Mouse (Mus musculus) cerebral cortex, adult 2 months (tissue): ENCODE results near the gene Gm48552.

Experiments used
- WGBS: fragments of 180-500 bp; shearing (Covaris S2); methylation state at CpG from one replicate; pipeline ENCODE4 v1.1.7; 2018; 5-methylcytosine and 5-hydroxymethylcytosine counted together

Gm48552 gene

GRCm38 (mm10) chr10:81419111-81419928 lies 30.5 kb downstream of the Gm48552 start:
- WGBS, result 92% methylated on average over 10 of the region's 10 CpGs

- WGBS, result 91% methylated on average over 40 of the region's 40 CpGs
These were observed 31.5 kb downstream of the Gm48552 start for GRCm38 (mm10) chr10:81420191-81420767.

GRCm38 (mm10) chr10:81421041-81421796 lies 32.4 kb downstream of the Gm48552 start:
- 74% methylated on average over 4 of the region's 4 CpGs for WGBS

- WGBS, result 78% methylated on average over 5 of the region's 5 CpGs
These were observed 32.9 kb downstream of the Gm48552 start for GRCm38 (mm10) chr10:81421797-81422100.

GRCm38 (mm10) chr10:81422191-81422590 lies 33.4 kb downstream of the Gm48552 start:
- 68% methylated on average over 6 of the region's 6 CpGs for WGBS

- 86% methylated on average over 3 of the region's 3 CpGs for WGBS
These were observed 33.9 kb downstream of the Gm48552 start for GRCm38 (mm10) chr10:81422661-81423217.

- WGBS, result 78% methylated on average over 4 of the region's 4 CpGs
These were observed 34.9 kb downstream of the Gm48552 start for GRCm38 (mm10) chr10:81423476-81424245.

- 17% methylated on average over 25 of the region's 25 CpGs for WGBS
These were observed 35.6 kb downstream of the Gm48552 start for GRCm38 (mm10) chr10:81424246-81425051.

- WGBS, result 32% methylated on average over 10 of the region's 10 CpGs
These were observed 36.5 kb downstream of the Gm48552 start for GRCm38 (mm10) chr10:81425236-81425850.

- WGBS, result 1% methylated on average over 19 of the region's 33 CpGs
These were observed 37.4 kb downstream of the Gm48552 start for GRCm38 (mm10) chr10:81426081-81426671.

GRCm38 (mm10) chr10:81426897-81427296 lies 38.1 kb downstream of the Gm48552 start:
- WGBS, result under 1% methylated on average over 38 of the region's 38 CpGs

GRCm38 (mm10) chr10:81427327-81427726 lies 38.5 kb downstream of the Gm48552 start:
- 33% methylated on average over 3 of the region's 3 CpGs for WGBS

GRCm38 (mm10) chr10:81427804-81428506 lies 39.1 kb downstream of the Gm48552 start:
- 87% methylated on average over 8 of the region's 8 CpGs for WGBS

GRCm38 (mm10) chr10:81428507-81428870 lies 39.7 kb downstream of the Gm48552 start:
- WGBS, result 80% methylated on average over 7 of the region's 7 CpGs

- 54% methylated on average over 2 of the region's 2 CpGs for WGBS
These were observed 40.3 kb downstream of the Gm48552 start for GRCm38 (mm10) chr10:81429092-81429491.

GRCm38 (mm10) chr10:81429605-81430061 lies 40.8 kb downstream of the Gm48552 start:
- WGBS, result under 1% methylated on average over 20 of the region's 20 CpGs

- WGBS, result 1% methylated on average over 68 of the region's 89 CpGs
These were observed 41.5 kb downstream of the Gm48552 start for GRCm38 (mm10) chr10:81430141-81430830.

- 1% methylated on average over 54 of the region's 70 CpGs for WGBS
These were observed 42.2 kb downstream of the Gm48552 start for GRCm38 (mm10) chr10:81430831-81431525.
